Mouse (Mus musculus) hindbrain, embryonic 10.5 days (tissue): ENCODE measurements around the gene Rpl36a-ps1. TPM values are rescaled to one million over a fixed set of nuclear protein-coding genes. Genes with fewer than 3 reads are reported as not detected.
A peak's percentile ranks its signal among the peaks of the same experiment; 100 is the strongest.
"Not testable (repeated sequence)": the region's sequence is repeated elsewhere in the genome, so short reads cannot be mapped to it uniquely, and the experiment has no call there.

Source experiments
- DNase-seq: peaks from one replicate; pipeline ENCODE4 v3.0.0-alpha.2; 2017; ENCODE audit warnings: low spot score
- H3K27ac ChIP-seq: fragments of 300-500 bp; sonication (generic); 2 replicates; pipeline ENCODE4 v1.5.1; 2016; ENCODE audit warnings: mild to moderate bottlenecking, moderate library complexity
- H3K27me3 ChIP-seq: fragments of 300-500 bp; sonication (generic); 2 replicates; pipeline ENCODE4 v1.6.1; 2016; ENCODE audit warnings: mild to moderate bottlenecking; ENCODE audit not compliant: poor library complexity, insufficient read depth, severe bottlenecking
- H3K36me3 ChIP-seq: fragments of 300-500 bp; sonication (generic); 2 replicates; pipeline ENCODE4 v1.6.1; 2016; ENCODE audit warnings: mild to moderate bottlenecking, moderate library complexity
- H3K4me1 ChIP-seq: fragments of 300-500 bp; sonication (generic); replicated peaks from 2 replicates; pipeline ENCODE4 v1.6.1; 2016; ENCODE audit warnings: mild to moderate bottlenecking
- H3K4me3 ChIP-seq: fragments of 300-500 bp; sonication (generic); 2 replicates; pipeline ENCODE4 v1.5.1; 2016; ENCODE audit warnings: mild to moderate bottlenecking, moderate library complexity
- H3K9me3 ChIP-seq: fragments of 300-500 bp; sonication (generic); 2 replicates; pipeline ENCODE4 v1.6.1; 2016; ENCODE audit warnings: mild to moderate bottlenecking, moderate library complexity
- WGBS: fragments of 180-500 bp; shearing (Covaris S2); methylation state at CpG from one replicate; pipeline ENCODE4 v1.1.7; 2016; 5-methylcytosine and 5-hydroxymethylcytosine counted together
- polyA plus RNA-seq: library from polyadenylated mRNA; unstranded; fragments of >200 nt; fragmentation: Nextera tagmentation; extraction: Ambion mirVana; gene quantifications from 2 replicates; pipeline ENCODE4 v1.2.1, GENCODE M21; 2016

The Rpl36a-ps1 gene
- 1.8 TPM in 1 of 2 replicates, not detected in the other for polyA plus RNA-seq

GRCm38 (mm10) chr14:98994218-98994617 lies at the start of gene Rpl36a-ps1:
Gene Rpl36a-ps1 (minus strand): TSS chr14:98994318.
- Histone ChIP-seq H3K9me3 (no peaks in the 10 kb centered on the region), H3K36me3 (no peaks in the 10 kb centered on the region), H3K4me1 (no peaks in the 10 kb centered on the region), H3K4me3 (no peak within 1 kb of the TSS), H3K27me3 (no peaks in the 10 kb centered on the region), H3K27ac (no peak within 1 kb of the TSS)
- no peak for DNase-seq
- 97% methylated on average over 7 of the region's 7 CpGs for WGBS

- Histone ChIP-seq H3K27ac (peak overlapping the region; percentile 42; the same call in 1 of the 2 replicates), H3K4me1 (peaks cover 32% of the 10 kb centered on the region)
- 26% methylated on average over 1 of the region's 1 CpGs for WGBS
Measured at GRCm38 (mm10) chr14:99043499-99043898, 49.4 kb upstream of the Rpl36a-ps1 start.

GRCm38 (mm10) chr14:99041416-99041815 lies 47.3 kb upstream of the Rpl36a-ps1 start:
- H3K27ac ChIP-seq = no peak overlapping the region

More at GRCm38 (mm10) chr14:99043499-99043898, 49.4 kb upstream of the Rpl36a-ps1 start:
- no peak for DNase-seq
- no peaks in the 10 kb centered on the region for H3K9me3 ChIP-seq
- peaks cover 19% of the 10 kb centered on the region for H3K36me3 ChIP-seq
- H3K4me3 ChIP-seq = peak overlapping the region; percentile 92
- no peaks in the 10 kb centered on the region for H3K27me3 ChIP-seq

GRCm38 (mm10) chr14:99039308-99039707 lies 45.2 kb upstream of the Rpl36a-ps1 start:
- not testable (repeated sequence) for H3K27me3 ChIP-seq, H3K27ac ChIP-seq, H3K9me3 ChIP-seq, H3K4me3 ChIP-seq, DNase-seq
- H3K4me1 ChIP-seq = peaks cover 11% of the 10 kb centered on the region
- 55% methylated on average over 5 of the region's 5 CpGs for whole genome bisulfite sequencing
- peaks cover 39% of the 10 kb centered on the region for H3K36me3 ChIP-seq

More at GRCm38 (mm10) chr14:99041416-99041815, 47.3 kb upstream of the Rpl36a-ps1 start:
- no peaks in the 10 kb centered on the region for H3K9me3 ChIP-seq
- peaks cover 16% of the 10 kb centered on the region for H3K4me1 ChIP-seq
- H3K36me3 ChIP-seq = peaks cover 23% of the 10 kb centered on the region
- DNase-seq = no peak
- no peaks in the 10 kb centered on the region for H3K27me3 ChIP-seq
- H3K4me3 ChIP-seq = no peak overlapping the region
- WGBS = 80% methylated on average over 4 of the region's 4 CpGs

- no peak overlapping the region for H3K27ac ChIP-seq
- H3K9me3 ChIP-seq = no peaks in the 10 kb centered on the region
- H3K36me3 ChIP-seq = peaks cover 52% of the 10 kb centered on the region
- H3K4me1 ChIP-seq = no peaks in the 10 kb centered on the region; the same call in 1 of the 2 replicates
- H3K4me3 ChIP-seq = no peak overlapping the region
- no peak for DNase-seq
- no peaks in the 10 kb centered on the region for H3K27me3 ChIP-seq
- 90% methylated on average over 2 of the region's 2 CpGs for WGBS
Measured at GRCm38 (mm10) chr14:99037703-99038102, 43.6 kb upstream of the Rpl36a-ps1 start.

GRCm38 (mm10) chr14:99036039-99036438 lies 41.9 kb upstream of the Rpl36a-ps1 start:
- Histone ChIP-seq H3K36me3 (peaks cover 61% of the 10 kb centered on the region), H3K27ac (no peak overlapping the region), H3K4me1 (no peaks in the 10 kb centered on the region; the same call in 1 of the 2 replicates), H3K9me3 (no peaks in the 10 kb centered on the region), H3K4me3 (no peak overlapping the region), H3K27me3 (no peaks in the 10 kb centered on the region)
- no peak for DNase-seq
- WGBS = 90% methylated on average over 4 of the region's 4 CpGs

GRCm38 (mm10) chr14:99034851-99035250 lies 40.7 kb upstream of the Rpl36a-ps1 start:
- H3K4me3 ChIP-seq, H3K9me3 ChIP-seq, H3K27me3 ChIP-seq, H3K4me1 ChIP-seq, DNase-seq, H3K27ac ChIP-seq: not testable (repeated sequence)
- H3K36me3 ChIP-seq = peaks cover 61% of the 10 kb centered on the region
- WGBS = 95% methylated on average over 8 of the region's 8 CpGs

- Histone ChIP-seq H3K36me3 (peaks cover 42% of the 10 kb centered on the region), H3K4me3 (no peak overlapping the region), H3K4me1 (no peaks in the 10 kb centered on the region; the same call in 1 of the 2 replicates), H3K27me3 (no peaks in the 10 kb centered on the region), H3K9me3 (no peaks in the 10 kb centered on the region), H3K27ac (no peak overlapping the region)
- DNase-seq = no peak
- WGBS = 86% methylated on average over 5 of the region's 5 CpGs
Measured at GRCm38 (mm10) chr14:99032596-99032995, 38.5 kb upstream of the Rpl36a-ps1 start.

- no peaks in the 10 kb centered on the region; the same call in 1 of the 2 replicates for H3K4me1 ChIP-seq
- peaks cover 40% of the 10 kb centered on the region for H3K36me3 ChIP-seq
- 84% methylated on average over 5 of the region's 5 CpGs for WGBS
- no peak overlapping the region for H3K27ac ChIP-seq
- H3K4me3 ChIP-seq = no peak overlapping the region
- DNase-seq = no peak
- H3K9me3 ChIP-seq = no peaks in the 10 kb centered on the region
- no peaks in the 10 kb centered on the region for H3K27me3 ChIP-seq
Measured at GRCm38 (mm10) chr14:99031337-99031873, 37.3 kb upstream of the Rpl36a-ps1 start.

GRCm38 (mm10) chr14:99029987-99030386 lies 35.9 kb upstream of the Rpl36a-ps1 start:
- 80% methylated on average over 5 of the region's 5 CpGs for WGBS
- Histone ChIP-seq H3K27ac (0 out of 2 replicates have a peak overlapping the region, but pooled peaks have one; percentile 8), H3K36me3 (peaks cover 28% of the 10 kb centered on the region), H3K4me1 (no peaks in the 10 kb centered on the region; the same call in 1 of the 2 replicates), H3K4me3 (no peak overlapping the region), H3K27me3 (no peaks in the 10 kb centered on the region), H3K9me3 (no peaks in the 10 kb centered on the region)
- no peak for DNase-seq

GRCm38 (mm10) chr14:99022346-99023086 lies 28.4 kb upstream of the Rpl36a-ps1 start:
- Histone ChIP-seq H3K4me1 (peaks cover 2% of the 10 kb centered on the region), H3K27ac (no peak overlapping the region; the same call in 1 of the 2 replicates), H3K9me3 (no peaks in the 10 kb centered on the region), H3K4me3 (peak overlapping the region; percentile 33), H3K36me3 (no peaks in the 10 kb centered on the region), H3K27me3 (no peaks in the 10 kb centered on the region)
- WGBS = 51% methylated on average over 12 of the region's 12 CpGs
- DNase-seq = no peak

- no peaks in the 10 kb centered on the region for H3K27me3 ChIP-seq
- 71% methylated on average over 10 of the region's 10 CpGs for WGBS
Measured at GRCm38 (mm10) chr14:99019136-99019808, 25.2 kb upstream of the Rpl36a-ps1 start.

GRCm38 (mm10) chr14:99018691-99019090 lies 24.6 kb upstream of the Rpl36a-ps1 start:
- DNase-seq = no peak
- WGBS = 92% methylated on average over 7 of the region's 7 CpGs
- no peaks in the 10 kb centered on the region for H3K27me3 ChIP-seq
- H3K27ac ChIP-seq = no peak overlapping the region
- no peaks in the 10 kb centered on the region for H3K36me3 ChIP-seq
- peaks cover 2% of the 10 kb centered on the region for H3K4me1 ChIP-seq
- H3K4me3 ChIP-seq = no peak overlapping the region
- H3K9me3 ChIP-seq = no peaks in the 10 kb centered on the region

More at GRCm38 (mm10) chr14:99019136-99019808, 25.2 kb upstream of the Rpl36a-ps1 start:
- no peak overlapping the region for H3K4me3 ChIP-seq
- no peaks in the 10 kb centered on the region for H3K9me3 ChIP-seq
- no peak overlapping the region for H3K27ac ChIP-seq
- peaks cover 2% of the 10 kb centered on the region for H3K4me1 ChIP-seq
- no peaks in the 10 kb centered on the region for H3K36me3 ChIP-seq
- no peak for DNase-seq
